Mouse (Mus musculus): ENCODE results near the gene Zfp263.

DNA sequence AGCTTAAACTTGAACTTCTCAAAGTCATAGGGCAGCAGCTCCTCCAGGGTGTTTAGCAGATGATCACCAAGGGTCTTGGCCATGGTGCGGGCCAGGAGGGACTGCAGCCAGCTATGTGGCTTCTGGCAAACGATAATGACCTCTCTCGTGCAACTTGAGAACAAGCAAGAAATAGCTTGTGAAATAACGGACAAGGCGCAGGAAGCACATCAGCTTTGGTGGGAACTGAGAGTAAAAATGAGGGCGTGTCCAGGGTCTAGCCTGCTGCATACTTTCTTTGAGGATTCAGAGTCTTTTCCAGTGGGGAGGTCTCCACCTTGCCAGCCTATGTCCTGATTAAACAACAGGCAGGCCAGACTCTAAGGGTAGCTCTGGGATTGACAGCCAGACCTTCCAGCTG is 25.9 kb upstream of the Zfp263 start, which contains the start of gene Mefv:
- TF ChIP-seq POLR2AphosphoS5 (IDR thresholded peaks at IDR 0.05; ENCODE audit: insufficient replicate concordance, low read depth, low read length) (no peak), CTCF (IDR thresholded peaks at IDR 0.05; ENCODE audit: low read depth, low read length) (no peak)

Measured in G1E (cell line).